Mouse (Mus musculus) neural tube, embryonic 11.5 days (tissue): ENCODE results near the gene Trim80. TPM values are rescaled to one million over a fixed set of nuclear protein-coding genes. Genes with fewer than 3 reads are reported as not detected.
"Not testable (repeated sequence)": the region's sequence is repeated elsewhere in the genome, so short reads cannot be mapped to it uniquely, and the experiment has no call there.

Experiments used
- ATAC-seq: fragments of 200-750 bp; cut with Nextera tagmentation; 2 replicates; pipeline ENCODE4 v1.8.0; 2017; ENCODE audit warnings: moderate number of reproducible peaks, mild to moderate bottlenecking, moderate TSS enrichment, moderate library complexity; ENCODE audit not compliant: insufficient read depth, low FRiP score, low TSS enrichment
- DNase-seq: peaks from one replicate; pipeline ENCODE4 v3.0.0-alpha.2; 2015; ENCODE audit warnings: low spot score
- H3K27ac ChIP-seq: fragments of 300-500 bp; sonication (generic); 2 replicates; pipeline ENCODE4 v1.5.1; 2014; ENCODE audit warnings: low read depth, mild to moderate bottlenecking, low read length
- H3K27me3 ChIP-seq: fragments of 300-500 bp; sonication (generic); 2 replicates; pipeline ENCODE4 v1.6.1; 2014; ENCODE audit warnings: mild to moderate bottlenecking, low read length, mixed read lengths; ENCODE audit not compliant: control insufficient read depth, insufficient read depth
- H3K36me3 ChIP-seq: fragments of 300-500 bp; sonication (generic); 2 replicates; pipeline ENCODE4 v1.6.1; 2014; ENCODE audit warnings: mild to moderate bottlenecking, low read length, moderate library complexity, mixed read lengths; ENCODE audit not compliant: control insufficient read depth, insufficient read depth
- H3K4me1 ChIP-seq: fragments of 300-500 bp; sonication (generic); 2 replicates; pipeline ENCODE4 v1.6.1; 2014; ENCODE audit warnings: low read length, mixed read lengths; ENCODE audit not compliant: control insufficient read depth, insufficient read depth
- H3K4me2 ChIP-seq: fragments of 300-500 bp; sonication (generic); 2 replicates; pipeline ENCODE4 v1.6.1; 2014; ENCODE audit warnings: low read depth, mild to moderate bottlenecking, moderate library complexity
- H3K4me3 ChIP-seq: fragments of 300-500 bp; sonication (generic); 2 replicates; pipeline ENCODE4 v1.5.1; 2014; ENCODE audit warnings: low read depth, low read length
- H3K9ac ChIP-seq: fragments of 300-500 bp; sonication (generic); 2 replicates; pipeline ENCODE4 v1.6.1; 2014; ENCODE audit warnings: mild to moderate bottlenecking, low read length
- H3K9me3 ChIP-seq: fragments of 300-500 bp; sonication (generic); 2 replicates; pipeline ENCODE4 v1.6.1; 2016; ENCODE audit warnings: low read length; ENCODE audit not compliant: control insufficient read depth
- WGBS: fragments of 180-500 bp; shearing (Covaris S2); extraction: QIAGEN DNeasy Blood & Tissue Kit; methylation state at CpG from one replicate; pipeline ENCODE4 v1.1.7; 2014; 5-methylcytosine and 5-hydroxymethylcytosine counted together
- polyA plus RNA-seq: library from polyadenylated mRNA; unstranded; fragments of >200 nt; fragmentation: Nextera tagmentation; extraction: Ambion mirVana; gene quantifications from 2 replicates; pipeline ENCODE4 v1.2.1, GENCODE M21; 2014

Trim80 gene
- polyA plus RNA-seq, 1 experiment from 2014 or later, result not detected

DNA sequence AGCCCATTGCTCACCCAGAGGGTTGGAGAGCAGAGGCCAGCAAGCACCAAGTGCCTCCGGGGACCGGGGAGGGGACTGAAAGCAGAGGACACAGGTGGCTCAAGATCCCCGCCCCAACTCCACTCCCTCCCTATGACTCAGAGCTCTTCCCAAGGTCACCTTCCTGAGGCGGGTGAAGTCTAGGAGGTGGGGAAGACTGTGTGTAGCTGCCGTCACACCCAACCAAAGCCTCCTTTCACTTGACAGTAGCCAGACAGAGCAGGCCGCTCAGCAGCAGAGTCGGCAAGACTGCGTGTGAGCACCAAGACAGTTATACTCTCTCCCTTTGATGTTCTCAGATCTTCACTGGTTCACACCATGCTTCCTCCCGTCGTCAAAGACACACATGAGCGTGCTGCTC lies 23.1 kb downstream of the Trim80 start:
- Histone ChIP-seq H3K4me2 (no peak overlapping the region), H3K36me3 (no peaks in the 10 kb centered on the region), H3K27me3 (no peaks in the 10 kb centered on the region), H3K9me3 (no peaks in the 10 kb centered on the region), H3K9ac (no peak overlapping the region), H3K27ac (no peak overlapping the region), H3K4me3 (no peak overlapping the region), H3K4me1 (peaks cover 4% of the 10 kb centered on the region; the same call in 1 of the 2 replicates)
- 70% methylated on average over 11 of the region's 11 CpGs for WGBS
- DNase-seq (no peak), ATAC-seq (no peak)

DNA sequence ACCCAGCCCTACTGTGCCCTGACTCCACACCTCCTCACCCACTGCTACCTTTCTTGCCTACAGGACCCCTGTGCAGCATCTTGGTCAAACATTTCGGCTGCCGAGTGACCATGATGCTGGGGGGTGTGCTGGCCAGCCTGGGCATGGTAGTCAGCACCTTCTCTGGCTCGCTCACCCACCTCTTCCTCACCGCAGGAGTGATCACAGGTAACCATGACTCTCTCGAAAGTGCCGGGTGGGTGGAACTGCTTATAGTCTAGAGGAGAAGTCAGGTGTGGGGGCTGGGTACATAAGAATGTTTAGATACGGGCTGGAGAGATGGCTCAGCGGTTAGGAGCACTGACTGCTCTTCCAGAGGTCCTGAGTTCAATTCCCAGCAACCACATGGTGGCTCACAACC lies 24.5 kb downstream of the Trim80 start:
- no peak for ATAC-seq
- Histone ChIP-seq H3K27me3 (no peaks in the 10 kb centered on the region), H3K9ac (no peak overlapping the region), H3K27ac (no peak overlapping the region), H3K4me3 (no peak overlapping the region), H3K9me3 (no peaks in the 10 kb centered on the region), H3K4me1 (peaks cover 4% of the 10 kb centered on the region; the same call in 1 of the 2 replicates), H3K4me2 (no peak overlapping the region), H3K36me3 (no peaks in the 10 kb centered on the region)
- WGBS, result 86% methylated on average over 8 of the region's 8 CpGs
- DNase-seq, result no peak

DNA sequence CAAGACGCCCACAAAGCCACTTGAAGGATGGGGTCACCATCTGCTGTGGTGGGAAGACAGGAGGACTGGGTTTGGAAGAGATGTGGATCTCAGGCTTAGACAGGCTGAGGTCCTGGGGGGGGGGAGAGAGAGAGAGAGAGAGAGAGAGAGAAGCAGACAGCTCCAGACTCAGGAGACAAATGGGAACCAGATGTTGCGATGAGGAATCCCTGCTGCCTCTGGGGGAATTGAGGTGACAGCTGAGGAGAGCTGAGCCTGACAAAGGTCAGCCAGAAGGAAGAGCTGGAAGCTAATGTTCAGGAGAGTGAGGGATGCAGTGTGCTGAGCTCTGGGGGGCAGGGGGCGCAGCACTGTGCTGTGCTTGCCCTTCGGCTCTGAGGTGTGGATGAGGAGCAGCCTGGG lies 26.9 kb downstream of the Trim80 start:
- DNase-seq (peak; percentile 46), ATAC-seq (no peak)
- H3K4me2 ChIP-seq, result no peak overlapping the region
- no peak overlapping the region for H3K9ac ChIP-seq
- no peaks in the 10 kb centered on the region for H3K36me3 ChIP-seq
- WGBS, result 35% methylated on average over 4 of the region's 4 CpGs
- no peaks in the 10 kb centered on the region for H3K27me3 ChIP-seq
- no peak overlapping the region for H3K27ac ChIP-seq
- no peaks in the 10 kb centered on the region for H3K9me3 ChIP-seq
- peaks cover 4% of the 10 kb centered on the region; the same call in 1 of the 2 replicates for H3K4me1 ChIP-seq
- no peak overlapping the region for H3K4me3 ChIP-seq

DNA sequence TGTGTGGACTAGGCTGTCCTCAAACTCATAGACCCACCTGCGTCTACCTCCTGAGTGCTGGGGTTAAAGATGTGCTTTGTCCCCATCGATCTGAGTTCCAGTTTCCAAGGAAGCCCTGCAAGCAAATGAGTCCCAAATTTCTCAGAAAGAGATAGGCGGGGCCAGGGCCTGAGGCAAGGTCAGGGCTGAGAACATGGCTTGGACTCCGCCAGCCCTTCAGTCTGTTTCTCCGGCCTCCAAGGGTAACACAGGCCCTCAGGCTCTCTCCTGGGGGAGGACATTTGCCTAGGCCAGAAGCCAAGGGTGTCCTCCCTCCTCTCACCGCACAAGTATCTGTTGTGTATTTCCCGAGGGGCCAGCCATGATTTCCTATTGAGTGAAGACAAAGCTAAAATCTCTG lies 31.8 kb downstream of the Trim80 start:
- H3K27me3 ChIP-seq, result no peaks in the 10 kb centered on the region
- 90% methylated on average over 7 of the region's 7 CpGs for WGBS
- no peaks in the 10 kb centered on the region for H3K36me3 ChIP-seq
- ATAC-seq (no peak), DNase-seq (no peak)
- no peak overlapping the region for H3K27ac ChIP-seq
- H3K9ac ChIP-seq, result no peak overlapping the region
- H3K9me3 ChIP-seq, result no peaks in the 10 kb centered on the region
- peaks cover 20% of the 10 kb centered on the region for H3K4me1 ChIP-seq
- H3K4me2 ChIP-seq, result no peak overlapping the region
- H3K4me3 ChIP-seq, result no peak overlapping the region

DNA sequence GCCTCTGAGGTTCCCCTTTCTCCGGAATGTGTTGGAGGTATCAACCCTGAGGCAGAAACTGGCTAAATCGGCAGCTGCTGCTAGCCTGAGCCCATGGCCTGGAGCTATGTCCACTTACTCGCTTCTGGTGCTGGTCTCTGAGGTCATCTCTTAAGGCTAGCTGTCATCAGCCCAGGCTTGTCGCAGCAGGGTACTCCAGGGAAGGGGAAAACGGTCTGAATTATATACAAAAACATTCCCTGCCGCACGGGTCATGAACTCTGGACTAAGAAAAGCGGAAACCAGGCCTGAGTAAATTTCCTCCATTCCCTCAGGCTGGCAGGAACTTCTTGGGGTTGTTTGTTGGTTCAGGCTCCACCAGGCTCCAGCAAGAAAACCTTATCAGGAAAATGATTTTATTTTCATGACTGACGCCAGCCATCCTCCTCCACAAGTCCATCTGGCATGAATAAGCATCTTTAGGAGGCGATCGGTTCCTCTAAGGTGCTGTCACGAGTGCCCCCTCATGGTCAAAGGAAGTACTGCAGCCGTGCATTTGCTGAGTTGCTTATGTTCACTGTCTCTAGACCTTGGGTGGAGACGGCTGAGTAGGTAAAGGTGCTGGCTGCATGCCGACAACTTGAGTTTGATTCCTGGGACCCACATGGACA lies 33.4 kb downstream of the Trim80 start:
- Histone ChIP-seq H3K9ac (no peak overlapping the region), H3K27ac (0 out of 2 replicates have a peak overlapping the region, but pooled peaks have one; percentile 5), H3K4me3 (no peak overlapping the region), H3K9me3 (no peaks in the 10 kb centered on the region), H3K4me2 (no peak overlapping the region), H3K36me3 (no peaks in the 10 kb centered on the region), H3K27me3 (no peaks in the 10 kb centered on the region), H3K4me1 (peaks cover 18% of the 10 kb centered on the region)
- 17% methylated on average over 15 of the region's 15 CpGs for WGBS
- DNase-seq (peak; percentile 94), ATAC-seq (no peak)

DNA sequence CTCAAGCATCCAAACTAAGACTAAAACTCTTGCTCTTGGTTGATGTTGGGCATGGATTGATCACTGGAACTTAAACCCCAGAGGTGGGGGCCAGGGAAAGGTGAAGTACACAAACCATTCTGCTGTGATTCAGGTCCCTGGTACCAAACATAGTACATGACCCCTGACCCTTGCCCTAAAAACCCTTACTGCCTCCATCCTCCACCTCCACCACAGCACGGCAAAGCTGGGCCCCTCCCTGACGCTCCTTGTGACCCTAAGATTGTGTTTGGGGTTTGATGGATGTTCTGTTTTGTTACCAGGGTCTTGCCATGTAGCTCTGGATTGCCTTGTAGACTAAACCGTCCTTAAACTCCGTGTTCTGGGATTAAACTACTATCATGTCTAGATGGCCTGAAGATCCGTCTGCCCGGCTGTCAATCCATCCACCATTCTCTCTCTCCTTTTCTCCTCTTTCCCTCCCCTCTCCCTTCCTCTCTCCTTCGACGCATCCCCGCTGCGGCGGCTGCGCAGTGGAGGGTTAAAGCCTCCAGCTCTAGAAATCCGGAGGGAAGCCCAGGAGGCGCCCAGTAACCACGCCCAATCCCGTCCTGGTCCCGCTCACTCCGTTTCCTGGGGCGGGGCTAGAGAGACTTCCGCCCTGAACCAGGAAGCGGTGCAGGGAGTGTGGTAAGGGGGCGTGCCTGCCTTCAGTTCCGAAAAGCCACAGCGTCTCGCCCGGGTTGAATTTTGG lies 34.8 kb downstream of the Trim80 start, which contains the start of gene Armc7:
Gene Armc7, plus strand, starts transcription at position 643 of the 733 bp plus-strand sequence.
- H3K36me3 ChIP-seq, result no peaks in the 10 kb centered on the region
- no peaks in the 10 kb centered on the region for H3K9me3 ChIP-seq
- H3K4me1 ChIP-seq, result peaks cover 18% of the 10 kb centered on the region
- DNase-seq (peak; percentile 96), ATAC-seq (peak; percentile 92)
- peak within 1 kb of the TSS; percentile 71 for H3K9ac ChIP-seq
- H3K27me3 ChIP-seq, result no peaks in the 10 kb centered on the region
- H3K27ac ChIP-seq, result peak within 1 kb of the TSS; percentile 70
- peak within 1 kb of the TSS; percentile 86 for H3K4me3 ChIP-seq
- H3K4me2 ChIP-seq, result peak within 1 kb of the TSS; percentile 93
- WGBS, result 2% methylated on average over 26 of the region's 26 CpGs

DNA sequence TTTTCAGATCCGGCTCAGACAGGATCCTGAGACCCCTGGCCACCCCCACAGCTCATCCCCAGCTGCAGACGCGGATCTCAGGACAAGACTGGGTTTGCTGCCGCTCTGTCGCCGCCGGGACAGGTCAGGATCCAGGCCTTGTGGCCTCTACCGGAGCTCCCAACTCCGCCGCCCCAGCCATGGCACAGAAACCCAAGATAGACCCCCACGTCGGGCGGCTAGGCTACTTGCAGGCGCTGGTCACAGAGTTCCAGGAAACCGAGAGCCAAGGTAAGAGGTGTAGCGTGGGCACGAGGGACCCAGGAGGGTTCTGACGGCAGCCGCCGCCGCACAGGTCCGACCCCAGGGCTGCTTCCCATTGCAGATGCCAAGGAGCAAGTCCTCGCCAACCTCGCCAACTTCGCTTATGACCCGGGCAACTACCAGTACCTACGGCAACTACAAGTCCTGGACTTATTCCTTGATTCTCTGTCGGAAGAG lies 35.5 kb downstream of the Trim80 start:
- ATAC-seq, result no peak; the same call in 1 of the 2 replicates
- WGBS, result 4% methylated on average over 28 of the region's 28 CpGs
- no peaks in the 10 kb centered on the region for H3K9me3 ChIP-seq
- no peaks in the 10 kb centered on the region for H3K27me3 ChIP-seq
- peak overlapping the region; percentile 86 for H3K4me3 ChIP-seq
- peak overlapping the region; percentile 39; the same call in 1 of the 2 replicates for H3K27ac ChIP-seq
- H3K4me1 ChIP-seq, result peaks cover 18% of the 10 kb centered on the region
- H3K9ac ChIP-seq, result peak overlapping the region; percentile 71
- DNase-seq, result no peak
- peak overlapping the region; percentile 93 for H3K4me2 ChIP-seq
- H3K36me3 ChIP-seq, result no peaks in the 10 kb centered on the region

DNA sequence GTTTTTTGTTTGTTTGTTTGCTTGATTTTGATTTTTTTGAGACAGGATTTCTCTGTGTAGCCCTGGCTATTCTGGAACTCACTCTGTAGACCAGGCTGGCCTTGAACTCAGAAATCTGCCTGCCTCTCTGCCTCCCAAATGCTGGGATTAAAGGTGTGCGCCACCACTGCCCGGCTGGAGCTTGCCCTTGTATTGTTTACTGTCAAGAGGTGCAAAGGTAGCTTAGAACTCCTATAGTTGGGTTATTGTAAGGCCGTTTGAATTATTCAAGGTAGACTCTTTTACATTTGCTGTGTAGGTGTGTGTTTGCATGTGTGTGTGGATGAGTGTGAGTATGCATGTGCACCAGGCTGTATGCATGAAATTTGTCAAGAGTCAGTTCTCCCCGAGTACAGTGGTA lies 36.3 kb downstream of the Trim80 start:
- H3K27me3 ChIP-seq, H3K27ac ChIP-seq, DNase-seq, H3K9ac ChIP-seq, ATAC-seq, H3K4me2 ChIP-seq, H3K9me3 ChIP-seq, H3K36me3 ChIP-seq: not testable (repeated sequence)
- H3K4me3 ChIP-seq, result peak overlapping the region; percentile 86; the same call in 1 of the 2 replicates
- H3K4me1 ChIP-seq, result peaks cover 18% of the 10 kb centered on the region
- 85% methylated on average over 4 of the region's 4 CpGs for WGBS
